Mouse (Mus musculus) heart, embryonic 14.5 days (tissue): ENCODE results near the gene Kif26a. TPM values are rescaled to one million over a fixed set of nuclear protein-coding genes. Genes with fewer than 3 reads are reported as not detected.

Experiments used
- ATAC-seq: fragments of 200-750 bp; cut with Nextera tagmentation; 2 replicates; pipeline ENCODE4 v1.8.0; 2017; ENCODE audit warnings: low read depth, moderate TSS enrichment; ENCODE audit not compliant: insufficient number of reproducible peaks, insufficient read depth, low FRiP score
- H3K27ac ChIP-seq, 2 experiments: fragments of 200-500 bp in 1 of 2; fragments of 300-500 bp in 1 of 2; sonication (generic) in 1 of 2; replicated peaks in 1 of 2; 2 replicates each; pipeline ENCODE4 v1.5.1; 2012 to 2014; ENCODE audit warnings: low read depth in 2 of 2, low read length in 2 of 2, control low read depth in 1 of 2, mild to moderate bottlenecking in 1 of 2, mixed read lengths in 1 of 2; ENCODE audit not compliant: control insufficient read depth in 1 of 2, insufficient read depth in 1 of 2
- H3K27me3 ChIP-seq: fragments of 300-500 bp; sonication (generic); 2 replicates; pipeline ENCODE4 v1.6.1; 2014; ENCODE audit warnings: mild to moderate bottlenecking, low read length, control low read depth; ENCODE audit not compliant: control insufficient read depth, insufficient read depth
- H3K36me3 ChIP-seq: fragments of 300-500 bp; sonication (generic); 2 replicates; pipeline ENCODE4 v1.6.1; 2014; ENCODE audit warnings: mild to moderate bottlenecking, control low read depth, low read length, mixed read lengths; ENCODE audit not compliant: control insufficient read depth, insufficient read depth
- H3K4me1 ChIP-seq, 2 experiments: fragments of 200-500 bp in 1 of 2; fragments of 300-500 bp in 1 of 2; sonication (generic) in 1 of 2; 2 replicates each; pipeline ENCODE4 v1.6.1; 2012 to 2014; ENCODE audit warnings: low read length in 2 of 2, control low read depth in 1 of 2, mixed read lengths in 1 of 2; ENCODE audit not compliant: control insufficient read depth in 2 of 2, insufficient read depth in 2 of 2
- H3K4me2 ChIP-seq: fragments of 300-500 bp; sonication (generic); 2 replicates; pipeline ENCODE4 v1.6.1; 2014; ENCODE audit warnings: mild to moderate bottlenecking, low read length
- H3K4me3 ChIP-seq, 2 experiments: fragments of 200-500 bp in 1 of 2; fragments of 300-500 bp in 1 of 2; sonication (generic) in 1 of 2; 2 replicates each; pipeline ENCODE4 v1.5.1; 2012 to 2014; ENCODE audit warnings: low read length in 2 of 2, mild to moderate bottlenecking in 2 of 2, control low read depth in 1 of 2, low read depth in 1 of 2, moderate library complexity in 1 of 2; ENCODE audit not compliant: control insufficient read depth in 1 of 2, insufficient read depth in 1 of 2
- H3K9ac ChIP-seq: fragments of 300-500 bp; sonication (generic); 2 replicates; pipeline ENCODE4 v1.6.1; 2014; ENCODE audit warnings: mild to moderate bottlenecking, low read length
- H3K9me3 ChIP-seq: fragments of 300-500 bp; sonication (generic); 2 replicates; pipeline ENCODE4 v1.6.1; 2016; ENCODE audit warnings: low read length, control low read depth; ENCODE audit not compliant: control insufficient read depth
- WGBS: fragments of 180-500 bp; shearing (Covaris S2); extraction: QIAGEN DNeasy Blood & Tissue Kit; methylation state at CpG from one replicate; pipeline ENCODE4 v1.1.7; 2014; 5-methylcytosine and 5-hydroxymethylcytosine counted together
- polyA plus RNA-seq: library from polyadenylated mRNA; unstranded; fragments of >200 nt; fragmentation: Nextera tagmentation; extraction: Ambion mirVana; gene quantifications from 2 replicates; pipeline ENCODE4 v1.2.1, GENCODE M21; 2014

The Kif26a gene
- polyA plus RNA-seq, 1 experiment from 2014 or later, result 1.9 TPM

DNA sequence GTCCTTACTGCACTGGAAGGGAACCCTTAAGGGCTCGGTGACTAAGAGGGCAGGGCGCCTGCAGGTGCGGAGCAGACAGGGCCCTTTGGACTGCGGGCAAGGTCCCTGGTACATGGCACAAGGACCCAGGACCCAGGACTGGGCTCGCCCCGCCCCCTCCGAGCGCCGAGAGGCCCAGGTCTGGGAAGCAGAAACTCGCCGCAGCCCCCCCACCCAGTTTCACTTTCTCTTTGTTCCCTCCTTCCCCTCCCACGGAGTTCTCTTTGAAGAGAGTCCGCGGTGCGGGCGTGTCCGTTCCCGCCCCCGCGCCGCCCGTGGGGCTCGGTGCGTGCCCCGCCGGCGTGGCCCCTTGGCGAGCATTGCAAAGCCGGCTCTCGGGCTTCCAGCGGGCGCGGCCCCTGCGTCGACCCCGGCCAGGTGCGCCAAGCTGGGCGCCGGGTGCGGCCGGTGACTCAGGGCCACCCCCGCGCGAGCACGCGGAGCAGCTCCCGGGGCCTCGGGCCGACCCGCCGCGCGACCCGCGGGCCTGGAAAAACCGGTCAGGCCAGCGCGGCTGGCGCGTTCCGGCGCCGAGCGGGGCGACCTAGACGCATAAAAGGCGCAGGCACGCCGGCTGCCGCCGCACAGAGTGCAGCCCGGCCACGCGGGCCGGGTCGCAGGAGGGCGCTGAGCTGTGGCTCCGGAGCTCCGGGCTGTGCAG lies 15.7 kb upstream of the Kif26a start:
- ATAC-seq, result peak; percentile 42; the same call in 1 of the 2 replicates
- WGBS, result 1% methylated on average over 70 of the region's 79 CpGs

DNA sequence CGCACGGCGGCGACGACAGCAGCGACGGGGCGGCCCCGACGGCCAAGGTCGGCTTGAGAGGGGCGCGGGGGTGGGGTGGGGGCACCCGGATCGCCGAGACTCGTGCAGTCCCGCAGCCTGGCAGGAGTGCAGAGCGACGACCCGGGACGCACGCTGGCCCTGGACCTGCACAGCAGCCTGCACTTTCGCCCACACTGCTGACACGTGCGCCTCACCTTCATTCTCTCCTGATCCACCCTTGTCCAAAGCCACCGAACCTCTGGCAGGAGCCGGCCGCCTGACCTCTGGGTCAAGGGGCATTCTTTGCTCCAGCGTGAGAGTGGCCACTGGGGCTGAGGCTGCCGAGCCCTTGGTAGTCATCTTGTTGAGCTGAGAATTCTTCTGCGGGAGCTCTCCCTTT lies 15.1 kb upstream of the Kif26a start:
- WGBS, result 9% methylated on average over 32 of the region's 32 CpGs
- Histone ChIP-seq H3K4me2 (peak overlapping the region; percentile 97), H3K4me3 (peak overlapping the region; percentile 83 to 87), H3K36me3 (no peaks in the 10 kb centered on the region), H3K9ac (peak overlapping the region; percentile 81), H3K4me1 (peaks cover 3 to 6% of the 10 kb centered on the region in 2 experiments; a peak in 2 of 4 replicates), H3K27me3 (peaks cover 49% of the 10 kb centered on the region), H3K27ac (no peak overlapping the region), H3K9me3 (no peaks in the 10 kb centered on the region)
- ATAC-seq, result no peak

More for the DNA sequence above, 15.7 kb upstream of the Kif26a start:
- Histone ChIP-seq H3K36me3 (no peaks in the 10 kb centered on the region), H3K4me3 (peak overlapping the region; percentile 83 to 87), H3K27ac (no peak overlapping the region), H3K27me3 (peaks cover 45% of the 10 kb centered on the region), H3K4me2 (peak overlapping the region; percentile 97), H3K9me3 (no peaks in the 10 kb centered on the region), H3K4me1 (peaks cover 3 to 6% of the 10 kb centered on the region in 2 experiments; a peak in 2 of 4 replicates), H3K9ac (peak overlapping the region; percentile 81)

DNA sequence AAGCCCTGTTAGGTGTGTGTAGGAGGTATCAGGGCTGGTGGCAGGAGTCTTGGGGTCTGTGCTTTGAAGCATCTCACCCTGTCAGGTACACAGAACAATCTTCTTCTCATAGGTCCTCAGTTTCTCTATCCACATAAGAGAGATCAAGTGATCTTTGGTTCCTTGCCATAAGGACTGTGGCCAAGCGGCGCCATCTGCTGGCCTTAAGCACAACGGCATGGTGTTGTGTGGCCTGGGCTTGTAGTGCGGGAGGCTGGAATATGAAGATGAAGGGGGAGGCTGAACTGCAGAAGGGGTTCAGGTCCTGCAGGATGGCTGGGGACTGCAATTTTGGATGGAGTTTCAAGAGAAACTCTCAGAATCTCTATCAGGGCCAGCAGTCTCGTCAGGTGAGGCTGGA lies 5.8 kb upstream of the Kif26a start:
- Histone ChIP-seq H3K9me3 (no peaks in the 10 kb centered on the region), H3K36me3 (no peaks in the 10 kb centered on the region), H3K27ac (no peak overlapping the region), H3K4me3 (no peak overlapping the region), H3K9ac (no peak overlapping the region), H3K27me3 (peaks cover 69% of the 10 kb centered on the region), H3K4me2 (no peak overlapping the region), H3K4me1 (peaks cover 3 to 15% of the 10 kb centered on the region in 2 experiments; a peak in 3 of 4 replicates)
- 5% methylated on average over 5 of the region's 5 CpGs for WGBS
- no peak for ATAC-seq

DNA sequence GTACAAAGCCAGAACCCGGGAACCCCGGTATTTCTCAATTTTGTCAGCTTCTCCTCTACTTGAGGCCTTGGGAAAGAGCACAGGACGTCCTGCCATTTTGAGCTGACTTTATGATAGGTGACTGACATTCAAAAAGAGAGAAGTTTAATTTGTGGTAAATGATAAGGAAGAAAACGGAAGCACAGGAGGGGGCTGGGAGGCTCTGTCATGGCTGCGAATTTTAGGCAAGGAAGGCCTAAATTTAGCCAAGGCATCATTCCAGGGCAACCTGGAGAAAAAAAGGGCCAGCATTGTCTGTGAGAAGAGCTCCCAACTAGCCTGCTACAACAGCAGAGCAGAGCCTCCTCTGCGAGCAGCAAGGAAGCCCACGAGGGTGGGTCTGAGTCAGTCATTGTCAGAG lies 5.3 kb upstream of the Kif26a start:
- H3K36me3 ChIP-seq, result no peaks in the 10 kb centered on the region
- H3K4me2 ChIP-seq, result no peak overlapping the region
- H3K27me3 ChIP-seq, result peaks cover 64% of the 10 kb centered on the region
- H3K27ac ChIP-seq, result no peak overlapping the region
- WGBS, result 51% methylated on average over 7 of the region's 7 CpGs
- no peaks in the 10 kb centered on the region for H3K9me3 ChIP-seq
- no peak overlapping the region for H3K9ac ChIP-seq
- H3K4me3 ChIP-seq, result no peak overlapping the region
- ATAC-seq, result no peak
- peaks cover 7 to 20% of the 10 kb centered on the region in 2 experiments; a peak in 3 of 4 replicates for H3K4me1 ChIP-seq

DNA sequence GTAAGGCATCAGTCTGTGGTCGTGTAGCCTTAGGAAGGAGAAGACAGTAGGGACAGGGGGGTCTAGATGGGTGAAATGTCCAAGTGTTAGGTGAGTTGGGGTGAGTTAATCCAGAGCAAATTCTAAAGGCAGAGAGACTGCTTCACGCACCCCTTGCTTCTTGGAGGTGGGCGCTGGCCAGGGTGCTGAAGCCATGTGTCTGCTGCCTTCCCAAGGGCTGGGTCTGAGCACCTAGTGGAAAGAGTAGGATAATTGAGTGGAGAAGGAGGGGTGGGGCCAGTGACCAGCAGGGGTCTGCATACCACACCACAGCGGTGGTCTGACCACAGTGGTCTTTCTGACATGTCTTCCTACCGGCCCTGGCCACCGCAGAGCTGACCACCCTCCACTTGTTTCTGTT lies 4.7 kb upstream of the Kif26a start:
- Histone ChIP-seq H3K27ac (no peak overlapping the region), H3K27me3 (peaks cover 68% of the 10 kb centered on the region), H3K36me3 (no peaks in the 10 kb centered on the region), H3K4me2 (no peak overlapping the region), H3K4me3 (no peak overlapping the region), H3K9ac (no peak overlapping the region), H3K4me1 (peaks cover 7 to 26% of the 10 kb centered on the region in 2 experiments; a peak in 3 of 4 replicates), H3K9me3 (no peaks in the 10 kb centered on the region)
- WGBS, result 0% methylated on average over 6 of the region's 6 CpGs
- no peak for ATAC-seq

DNA sequence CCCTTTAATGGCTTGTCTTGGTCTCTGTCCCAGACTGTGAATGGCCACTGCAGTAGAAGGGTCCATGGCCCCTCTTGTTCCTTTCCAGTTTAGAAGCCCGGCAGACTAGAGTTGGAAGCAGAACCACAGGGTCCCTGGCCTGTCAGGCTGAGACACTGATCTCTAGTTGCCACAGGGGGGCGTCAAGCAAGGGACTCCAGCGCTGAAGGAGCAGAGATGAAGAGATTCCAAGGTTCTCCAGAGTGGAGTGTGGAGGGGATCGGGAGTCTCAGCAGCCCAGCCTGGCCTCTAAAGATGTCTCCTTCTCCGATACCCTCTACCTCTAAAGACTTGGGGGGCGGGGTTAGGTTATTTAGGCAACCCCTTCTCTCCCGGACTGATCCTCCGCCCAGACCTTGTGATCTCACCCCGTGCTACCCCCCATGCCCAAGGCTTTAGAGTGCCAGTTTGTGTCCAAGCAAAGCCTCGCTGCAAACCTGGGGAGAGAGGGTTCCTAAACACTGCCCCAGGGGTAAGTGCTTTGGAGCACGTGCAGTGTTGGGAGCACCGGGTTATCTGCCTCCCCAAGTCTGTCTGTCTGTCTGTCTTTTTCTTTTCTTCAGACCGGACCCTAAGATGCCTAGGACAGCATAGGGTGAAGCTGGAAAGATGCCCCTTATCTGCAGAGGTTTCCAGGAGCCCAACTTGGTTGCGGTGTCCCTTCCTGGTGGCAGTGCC lies 2.7 kb upstream of the Kif26a start:
- H3K9me3 ChIP-seq, result no peaks in the 10 kb centered on the region
- ATAC-seq, result no peak
- peaks cover 9 to 30% of the 10 kb centered on the region in 2 experiments; a peak in 3 of 4 replicates for H3K4me1 ChIP-seq
- no peak overlapping the region for H3K27ac ChIP-seq
- no peak overlapping the region for H3K9ac ChIP-seq
- H3K36me3 ChIP-seq, result no peaks in the 10 kb centered on the region
- H3K4me3 ChIP-seq, result peak overlapping the region in 1 of 2 experiments; percentile 42; a peak in 3 of 4 replicates
- peak overlapping the region; percentile 89 for H3K4me2 ChIP-seq
- peaks cover 69% of the 10 kb centered on the region for H3K27me3 ChIP-seq
- WGBS, result 4% methylated on average over 14 of the region's 14 CpGs

DNA sequence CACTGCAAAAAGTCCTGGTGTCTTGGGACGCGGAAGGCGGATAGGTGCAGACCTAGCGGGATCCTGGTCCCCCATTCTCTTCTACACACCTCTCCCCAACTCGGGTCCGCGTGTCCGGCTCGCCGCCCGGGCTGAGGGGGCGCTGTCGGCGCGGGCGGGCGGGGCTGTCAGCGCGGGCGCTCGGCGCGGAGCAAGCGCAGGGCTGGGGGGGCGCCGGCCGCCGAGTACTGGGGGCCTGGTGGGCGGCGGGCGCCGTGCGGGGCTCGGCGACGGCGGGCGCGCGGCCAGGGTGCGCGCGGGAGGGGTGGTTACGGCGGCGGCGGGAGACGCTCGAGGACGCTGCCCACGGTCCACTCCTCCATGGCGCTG lies 2.2 kb upstream of the Kif26a start:
- 1% methylated on average over 29 of the region's 52 CpGs for WGBS
- no peak for ATAC-seq
- H3K4me3 ChIP-seq, result peak overlapping the region; percentile 29 to 42; a peak in 3 of 4 replicates
- H3K4me2 ChIP-seq, result peak overlapping the region; percentile 89
- no peaks in the 10 kb centered on the region for H3K36me3 ChIP-seq
- no peaks in the 10 kb centered on the region for H3K9me3 ChIP-seq
- no peak overlapping the region; the same call in 1 of the 2 replicates for H3K9ac ChIP-seq
- peaks cover 69% of the 10 kb centered on the region for H3K27me3 ChIP-seq
- peaks cover 9 to 30% of the 10 kb centered on the region in 2 experiments; a peak in 3 of 4 replicates for H3K4me1 ChIP-seq
- H3K27ac ChIP-seq, result no peak overlapping the region
